Mouse (Mus musculus) stomach, embryonic 15.5 days (tissue): ENCODE results near the gene Krt5. TPM values are rescaled to one million over a fixed set of nuclear protein-coding genes. Genes with fewer than 3 reads are reported as not detected.

ENCODE experiments used
- ATAC-seq: fragments of 200-750 bp; cut with Nextera tagmentation; 2 replicates; pipeline ENCODE4 v1.8.0; 2017; ENCODE audit warnings: low read depth, moderate number of reproducible peaks, moderate TSS enrichment; ENCODE audit not compliant: insufficient read depth, low FRiP score
- H3K27ac ChIP-seq: fragments of 300-500 bp; sonication (generic); 2 replicates; pipeline ENCODE4 v1.5.1; 2015; ENCODE audit warnings: mild to moderate bottlenecking, inconsistent platforms
- H3K27me3 ChIP-seq: fragments of 300-500 bp; sonication (generic); replicated peaks from 2 replicates; pipeline ENCODE4 v1.6.1; 2015; ENCODE audit warnings: inconsistent platforms
- H3K36me3 ChIP-seq: fragments of 300-500 bp; sonication (generic); 2 replicates; pipeline ENCODE4 v1.6.1; 2015; ENCODE audit warnings: inconsistent platforms
- H3K4me1 ChIP-seq: fragments of 300-500 bp; sonication (generic); 2 replicates; pipeline ENCODE4 v1.6.1; 2015; ENCODE audit warnings: inconsistent platforms
- H3K4me2 ChIP-seq: fragments of 300-500 bp; sonication (generic); 2 replicates; pipeline ENCODE4 v1.6.1; 2015; ENCODE audit warnings: mild to moderate bottlenecking, inconsistent platforms
- H3K4me3 ChIP-seq: fragments of 300-500 bp; sonication (generic); replicated peaks from 2 replicates; pipeline ENCODE4 v1.5.1; 2015; ENCODE audit warnings: inconsistent platforms
- H3K9ac ChIP-seq: fragments of 300-500 bp; sonication (generic); 2 replicates; pipeline ENCODE4 v1.6.1; 2015; ENCODE audit warnings: inconsistent platforms
- H3K9me3 ChIP-seq: fragments of 300-500 bp; sonication (generic); 2 replicates; pipeline ENCODE4 v1.6.1; 2016; ENCODE audit warnings: inconsistent platforms
- WGBS: fragments of 180-500 bp; shearing (Covaris S2); methylation state at CpG from one replicate; pipeline ENCODE4 v1.1.7; 2015; 5-methylcytosine and 5-hydroxymethylcytosine counted together
- polyA plus RNA-seq: library from polyadenylated mRNA; unstranded; fragments of >200 nt; fragmentation: Nextera tagmentation; extraction: Ambion mirVana; gene quantifications from 2 replicates; pipeline ENCODE4 v1.2.1, GENCODE M21; 2015

Gene Krt5
- 187 and 301 TPM in 2 replicates for polyA plus RNA-seq

GRCm38 (mm10) chr15:101712720-101713119 is at the start of gene Krt5:
Gene Krt5, minus strand, starts transcription at chr15:101712898.
- H3K4me1 ChIP-seq = peaks cover under 1% of the 10 kb centered on the region; the same call in 1 of the 2 replicates
- 57% methylated on average over 13 of the region's 13 CpGs for WGBS
- no peaks in the 10 kb centered on the region for H3K27me3 ChIP-seq
- ATAC-seq = no peak; the same call in 1 of the 2 replicates
- no peak within 1 kb of the TSS for H3K9ac ChIP-seq
- peak within 1 kb of the TSS; percentile 63 for H3K27ac ChIP-seq
- H3K4me3 ChIP-seq = peak within 1 kb of the TSS; percentile 28
- H3K9me3 ChIP-seq = no peaks in the 10 kb centered on the region
- no peak within 1 kb of the TSS for H3K4me2 ChIP-seq
- H3K36me3 ChIP-seq = no peaks in the 10 kb centered on the region

GRCm38 (mm10) chr15:101742711-101743110 is 30.0 kb upstream of the Krt5 start, which contains the start of gene Krt71:
Gene Krt71, minus strand, starts transcription at chr15:101743109.
- H3K4me1 ChIP-seq = no peaks in the 10 kb centered on the region
- no peak within 1 kb of the TSS for H3K9ac ChIP-seq
- H3K36me3 ChIP-seq = no peaks in the 10 kb centered on the region
- no peaks in the 10 kb centered on the region for H3K9me3 ChIP-seq
- no peaks in the 10 kb centered on the region for H3K27me3 ChIP-seq
- WGBS = 51% methylated on average over 14 of the region's 14 CpGs
- no peak for ATAC-seq
- H3K4me3 ChIP-seq = no peak within 1 kb of the TSS
- H3K27ac ChIP-seq = no peak within 1 kb of the TSS
- no peak within 1 kb of the TSS for H3K4me2 ChIP-seq

- no peak for ATAC-seq
- 54% methylated on average over 7 of the region's 7 CpGs for WGBS
- H3K36me3 ChIP-seq = no peaks in the 10 kb centered on the region
These were observed 25.1 kb upstream of the Krt5 start for GRCm38 (mm10) chr15:101737786-101738185.

GRCm38 (mm10) chr15:101730653-101731052 is 18.0 kb upstream of the Krt5 start:
- no peaks in the 10 kb centered on the region for H3K9me3 ChIP-seq
- no peak for ATAC-seq
- H3K4me3 ChIP-seq = no peak overlapping the region
- H3K27me3 ChIP-seq = no peaks in the 10 kb centered on the region
- no peak overlapping the region for H3K27ac ChIP-seq
- no peak overlapping the region for H3K4me2 ChIP-seq
- no peaks in the 10 kb centered on the region for H3K36me3 ChIP-seq
- no peaks in the 10 kb centered on the region for H3K4me1 ChIP-seq
- H3K9ac ChIP-seq = no peak overlapping the region

More at GRCm38 (mm10) chr15:101737786-101738185, 25.1 kb upstream of the Krt5 start:
- H3K4me3 ChIP-seq = no peak overlapping the region
- H3K4me2 ChIP-seq = no peak overlapping the region
- no peak overlapping the region for H3K9ac ChIP-seq
- H3K27ac ChIP-seq = no peak overlapping the region
- H3K9me3 ChIP-seq = no peaks in the 10 kb centered on the region
- H3K4me1 ChIP-seq = no peaks in the 10 kb centered on the region
- no peaks in the 10 kb centered on the region for H3K27me3 ChIP-seq

GRCm38 (mm10) chr15:101724686-101725085 is 12.0 kb upstream of the Krt5 start:
- no peaks in the 10 kb centered on the region for H3K36me3 ChIP-seq
- H3K9me3 ChIP-seq = no peaks in the 10 kb centered on the region
- H3K4me3 ChIP-seq = no peak overlapping the region
- no peak overlapping the region for H3K9ac ChIP-seq
- ATAC-seq = no peak
- WGBS = 45% methylated on average over 5 of the region's 5 CpGs
- H3K27me3 ChIP-seq = no peaks in the 10 kb centered on the region
- no peak overlapping the region for H3K27ac ChIP-seq
- H3K4me1 ChIP-seq = no peaks in the 10 kb centered on the region
- no peak overlapping the region for H3K4me2 ChIP-seq

- Histone ChIP-seq H3K4me3 (no peak overlapping the region), H3K9me3 (no peaks in the 10 kb centered on the region), H3K27ac (no peak overlapping the region)
These were observed 3.1 kb upstream of the Krt5 start for GRCm38 (mm10) chr15:101715831-101716230.

GRCm38 (mm10) chr15:101714356-101714755 is 1.7 kb upstream of the Krt5 start:
- peak overlapping the region; percentile 31; the same call in 1 of the 2 replicates for H3K27ac ChIP-seq
- H3K9ac ChIP-seq = no peak overlapping the region

More at GRCm38 (mm10) chr15:101715831-101716230, 3.1 kb upstream of the Krt5 start:
- H3K9ac ChIP-seq = no peak overlapping the region
- H3K4me2 ChIP-seq = no peak overlapping the region
- H3K36me3 ChIP-seq = no peaks in the 10 kb centered on the region
- 69% methylated on average over 3 of the region's 3 CpGs for WGBS
- H3K4me1 ChIP-seq = peaks cover 3% of the 10 kb centered on the region; the same call in 1 of the 2 replicates
- ATAC-seq = no peak
- H3K27me3 ChIP-seq = no peaks in the 10 kb centered on the region

GRCm38 (mm10) chr15:101713731-101714130 is 1.0 kb upstream of the Krt5 start:
- Histone ChIP-seq H3K9ac (no peak overlapping the region), H3K9me3 (no peaks in the 10 kb centered on the region), H3K4me1 (peaks cover 3% of the 10 kb centered on the region; the same call in 1 of the 2 replicates), H3K36me3 (no peaks in the 10 kb centered on the region), H3K27me3 (no peaks in the 10 kb centered on the region), H3K4me2 (no peak overlapping the region), H3K27ac (peak overlapping the region; percentile 63), H3K4me3 (no peak overlapping the region)
- WGBS = 57% methylated on average over 8 of the region's 8 CpGs
- no peak for ATAC-seq

More at GRCm38 (mm10) chr15:101714356-101714755, 1.7 kb upstream of the Krt5 start:
- H3K4me3 ChIP-seq = no peak overlapping the region
- no peaks in the 10 kb centered on the region for H3K27me3 ChIP-seq
- H3K4me1 ChIP-seq = peaks cover 3% of the 10 kb centered on the region; the same call in 1 of the 2 replicates
- WGBS = 57% methylated on average over 5 of the region's 5 CpGs
- H3K4me2 ChIP-seq = no peak overlapping the region
- no peaks in the 10 kb centered on the region for H3K36me3 ChIP-seq
- no peak for ATAC-seq
- no peaks in the 10 kb centered on the region for H3K9me3 ChIP-seq

- no peak for ATAC-seq
- no peak overlapping the region for H3K4me3 ChIP-seq
- no peaks in the 10 kb centered on the region for H3K36me3 ChIP-seq
- no peaks in the 10 kb centered on the region for H3K27me3 ChIP-seq
- no peak overlapping the region for H3K27ac ChIP-seq
- no peaks in the 10 kb centered on the region for H3K4me1 ChIP-seq
- no peak overlapping the region for H3K9ac ChIP-seq
- 65% methylated on average over 11 of the region's 11 CpGs for WGBS
- H3K9me3 ChIP-seq = no peaks in the 10 kb centered on the region
- H3K4me2 ChIP-seq = no peak overlapping the region
These were observed 4.0 kb downstream of the Krt5 start for GRCm38 (mm10) chr15:101708683-101709082.

- no peaks in the 10 kb centered on the region for H3K36me3 ChIP-seq
- no peak overlapping the region for H3K4me2 ChIP-seq
- no peak overlapping the region for H3K27ac ChIP-seq
- no peak for ATAC-seq
- no peak overlapping the region for H3K9ac ChIP-seq
- no peaks in the 10 kb centered on the region for H3K27me3 ChIP-seq
- no peaks in the 10 kb centered on the region for H3K9me3 ChIP-seq
- 77% methylated on average over 9 of the region's 9 CpGs for WGBS
- H3K4me3 ChIP-seq = no peak overlapping the region
- H3K4me1 ChIP-seq = no peaks in the 10 kb centered on the region
These were observed 5.2 kb downstream of the Krt5 start for GRCm38 (mm10) chr15:101707454-101707853.

- Histone ChIP-seq H3K4me1 (no peaks in the 10 kb centered on the region), H3K27me3 (no peaks in the 10 kb centered on the region), H3K4me3 (no peak overlapping the region), H3K9ac (no peak overlapping the region), H3K27ac (no peak overlapping the region), H3K9me3 (no peaks in the 10 kb centered on the region), H3K36me3 (no peaks in the 10 kb centered on the region), H3K4me2 (no peak overlapping the region)
- WGBS = 75% methylated on average over 4 of the region's 4 CpGs
- ATAC-seq = no peak
These were observed 8.6 kb downstream of the Krt5 start for GRCm38 (mm10) chr15:101704066-101704465.

- Histone ChIP-seq H3K4me3 (no peak overlapping the region), H3K4me1 (no peaks in the 10 kb centered on the region), H3K9me3 (no peaks in the 10 kb centered on the region), H3K27me3 (no peaks in the 10 kb centered on the region), H3K36me3 (no peaks in the 10 kb centered on the region), H3K9ac (no peak overlapping the region), H3K27ac (no peak overlapping the region), H3K4me2 (no peak overlapping the region)
- WGBS = 41% methylated on average over 2 of the region's 2 CpGs
- ATAC-seq = no peak
These were observed 10.3 kb downstream of the Krt5 start for GRCm38 (mm10) chr15:101702380-101702779.

- Histone ChIP-seq H3K4me2 (no peak overlapping the region), H3K4me1 (no peaks in the 10 kb centered on the region), H3K4me3 (no peak overlapping the region), H3K36me3 (no peaks in the 10 kb centered on the region), H3K9ac (no peak overlapping the region), H3K9me3 (no peaks in the 10 kb centered on the region), H3K27me3 (no peaks in the 10 kb centered on the region), H3K27ac (no peak overlapping the region)
- 78% methylated on average over 8 of the region's 8 CpGs for WGBS
- no peak for ATAC-seq
These were observed 12.8 kb downstream of the Krt5 start for GRCm38 (mm10) chr15:101699866-101700265.
